Mouse (Mus musculus) liver, adult 2 months (tissue): ENCODE measurements at regions not wholly inside any gene's neighbourhood (a gene's known extent, or its start where the extent isn't known, plus 50 kb on each side); places are given as distances from the start of the nearest gene placed in this dataset.

Source experiments
- CTCF ChIP-seq: fragments of 200-500 bp; IDR thresholded peaks from 2 replicates; pipeline ENCODE4 v1.5.1; 2011; ENCODE audit warnings: low read depth, low read length, control low read depth
- POLR2A ChIP-seq: fragments of 200-500 bp; IDR thresholded peaks from 2 replicates; pipeline ENCODE4 v1.6.1; 2011; ENCODE audit warnings: low read length, control low read depth; ENCODE audit not compliant: insufficient read depth; ENCODE audit errors: extremely low read depth

DNA sequence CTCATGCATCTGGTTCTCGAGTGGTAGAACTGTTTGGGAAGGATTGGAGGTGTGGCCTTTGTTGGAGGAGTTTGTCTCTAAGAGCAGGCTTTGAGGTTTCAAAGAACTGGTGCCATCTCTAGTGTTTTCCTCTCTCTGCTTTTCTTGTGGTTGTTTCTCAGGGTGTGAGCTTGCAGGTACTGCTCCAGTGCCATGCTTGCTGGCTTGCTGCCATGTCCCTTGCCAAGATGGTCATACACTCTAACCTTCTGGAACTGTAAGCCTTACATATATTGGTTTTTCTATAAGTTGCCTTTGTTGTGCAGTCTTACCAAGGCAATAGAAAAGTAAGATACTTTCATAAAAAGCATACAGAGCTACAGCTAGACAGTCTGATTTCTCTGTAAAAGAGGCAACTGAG, 115.1 kb upstream of the Rcn1 start:
- TF ChIP-seq CTCF (no peak), POLR2A (no peak)
